Mouse (Mus musculus) bone marrow, adult 2 months (tissue): ENCODE data around the gene Ccdc88b. TPM values are rescaled to one million over a fixed set of nuclear protein-coding genes. Genes with fewer than 3 reads are reported as not detected.
A peak's percentile ranks its signal among the peaks of the same experiment; 100 is the strongest.
"Not testable (repeated sequence)": the region's sequence is repeated elsewhere in the genome, so short reads cannot be mapped to it uniquely, and the experiment has no call there.

Source experiments
- H3K27ac ChIP-seq: fragments of 200-500 bp; 2 replicates; pipeline ENCODE4 v1.5.1; 2012; ENCODE audit warnings: low read depth, mild to moderate bottlenecking, control low read depth, inconsistent platforms, low read length; ENCODE audit not compliant: control insufficient read depth, poor library complexity, insufficient read depth
- H3K4me1 ChIP-seq: fragments of 200-500 bp; 2 replicates; pipeline ENCODE4 v1.6.1; 2011; ENCODE audit warnings: low read length; ENCODE audit not compliant: control insufficient read depth, insufficient read depth
- H3K4me3 ChIP-seq: fragments of 200-500 bp; replicated peaks from 2 replicates; pipeline ENCODE3; 2011; ENCODE audit warnings: mild to moderate bottlenecking, low read depth, low read length, control low read depth; ENCODE audit not compliant: control insufficient read depth
- CTCF ChIP-seq: fragments of 200-500 bp; IDR thresholded peaks from 2 replicates; pipeline ENCODE4 v1.5.1; 2011; ENCODE audit warnings: low read length, control low read depth; ENCODE audit not compliant: control insufficient read depth, insufficient read depth
- POLR2A ChIP-seq: fragments of 200-500 bp; IDR thresholded peaks from 2 replicates; pipeline ENCODE4 v1.6.1; 2011; ENCODE audit warnings: low read depth, mild to moderate bottlenecking, control low read depth, low read length, borderline replicate concordance; ENCODE audit not compliant: control insufficient read depth
- WGBS: fragments of 180-500 bp; shearing (Covaris S2); methylation state at CpG from one replicate; pipeline ENCODE4 v1.1.7; 2018; 5-methylcytosine and 5-hydroxymethylcytosine counted together
- polyA plus RNA-seq: library from polyadenylated mRNA; stranded (reverse); fragments of >200 nt; gene quantifications from 2 replicates; pipeline ENCODE4 v1.2.4, GENCODE M21; 2011; ENCODE audit warnings: low replicate concordance; ENCODE audit not compliant: missing spikeins, insufficient read depth, insufficient read length

The Ccdc88b gene
- polyA plus RNA-seq, result 29.0 and 66.6 TPM in 2 replicates

DNA sequence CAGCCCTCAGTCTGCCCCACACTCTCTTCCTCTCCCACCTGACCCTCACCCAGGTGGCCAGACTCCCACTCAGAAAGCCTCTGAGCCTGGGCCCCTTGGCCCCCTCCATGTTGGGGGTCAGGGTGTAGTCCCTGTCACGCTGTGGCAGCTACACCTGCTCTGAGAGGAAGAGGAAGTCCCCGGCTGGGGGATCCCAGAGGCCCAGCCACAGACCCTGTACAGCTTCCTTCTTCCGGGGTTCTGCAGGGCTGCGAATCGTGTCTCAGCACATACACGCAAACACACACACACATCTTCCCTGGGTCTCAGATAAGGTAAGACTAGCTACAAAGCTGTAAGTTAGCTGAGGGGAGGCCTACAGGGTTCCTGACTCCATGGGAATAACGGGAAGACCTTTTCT is at the start of gene Ccdc88b:
TSS of gene Ccdc88b (minus strand) at position 181 of the 400 bp plus-strand sequence.
- peak within 1 kb of the TSS; percentile 67 for H3K27ac ChIP-seq
- TF ChIP-seq POLR2A (peak; percentile 48; the same call in 1 of the 2 replicates), CTCF (no peak)
- WGBS, result 6% methylated on average over 7 of the region's 7 CpGs
- peak within 1 kb of the TSS; percentile 66 for H3K4me3 ChIP-seq
- H3K4me1 ChIP-seq, result peaks cover 3% of the 10 kb centered on the region

DNA sequence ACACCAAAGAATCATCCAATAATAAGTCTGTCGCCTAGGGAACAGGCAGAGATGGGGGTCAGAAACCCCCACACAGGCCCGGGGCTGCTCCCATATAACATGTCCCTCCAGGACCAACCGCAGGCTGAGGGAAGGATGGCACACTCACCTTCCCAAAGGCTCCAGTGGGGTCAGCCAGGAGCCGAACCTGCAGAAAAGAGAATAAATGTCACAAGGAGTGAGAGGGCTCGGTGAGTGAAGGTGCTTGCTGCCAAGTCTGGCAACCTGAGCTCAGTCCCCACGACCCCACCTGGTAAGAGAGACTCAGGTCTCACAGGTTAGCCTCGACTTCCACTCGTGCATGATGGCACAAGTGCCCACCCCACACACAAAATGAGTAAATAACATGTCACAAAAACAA is 49.1 kb upstream of the Ccdc88b start:
- H3K27ac ChIP-seq, result peak overlapping the region; percentile 58
- no peaks in the 10 kb centered on the region; the same call in 1 of the 2 replicates for H3K4me1 ChIP-seq
- peak overlapping the region; percentile 72 for H3K4me3 ChIP-seq
- 73% methylated on average over 8 of the region's 8 CpGs for WGBS
- TF ChIP-seq CTCF (no peak), POLR2A (no peak)

DNA sequence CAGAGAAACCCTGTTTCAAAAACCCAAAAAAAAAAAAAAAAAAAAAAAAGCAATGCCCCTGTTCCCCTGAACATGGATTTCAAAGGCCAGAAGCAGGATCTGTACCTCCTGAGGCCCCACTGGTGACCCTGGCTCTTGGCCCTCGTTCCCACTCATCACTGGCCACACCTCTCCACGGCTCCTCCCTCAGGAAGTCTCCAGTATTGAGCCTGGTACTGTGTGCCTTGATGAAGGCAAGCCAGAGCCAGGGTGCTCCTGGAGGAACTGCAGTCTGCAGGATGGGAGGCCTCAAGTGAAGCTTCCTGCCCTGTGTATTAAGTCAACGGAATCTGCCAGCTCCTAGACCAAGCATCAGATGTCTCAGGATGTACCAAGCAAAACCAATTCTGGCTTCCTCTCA is 48.2 kb upstream of the Ccdc88b start:
- Histone ChIP-seq H3K4me1 (no peaks in the 10 kb centered on the region; the same call in 1 of the 2 replicates), H3K27ac (no peak overlapping the region), H3K4me3 (no peak overlapping the region)
- TF ChIP-seq POLR2A (no peak), CTCF (no peak)
- 61% methylated on average over 3 of the region's 3 CpGs for WGBS

DNA sequence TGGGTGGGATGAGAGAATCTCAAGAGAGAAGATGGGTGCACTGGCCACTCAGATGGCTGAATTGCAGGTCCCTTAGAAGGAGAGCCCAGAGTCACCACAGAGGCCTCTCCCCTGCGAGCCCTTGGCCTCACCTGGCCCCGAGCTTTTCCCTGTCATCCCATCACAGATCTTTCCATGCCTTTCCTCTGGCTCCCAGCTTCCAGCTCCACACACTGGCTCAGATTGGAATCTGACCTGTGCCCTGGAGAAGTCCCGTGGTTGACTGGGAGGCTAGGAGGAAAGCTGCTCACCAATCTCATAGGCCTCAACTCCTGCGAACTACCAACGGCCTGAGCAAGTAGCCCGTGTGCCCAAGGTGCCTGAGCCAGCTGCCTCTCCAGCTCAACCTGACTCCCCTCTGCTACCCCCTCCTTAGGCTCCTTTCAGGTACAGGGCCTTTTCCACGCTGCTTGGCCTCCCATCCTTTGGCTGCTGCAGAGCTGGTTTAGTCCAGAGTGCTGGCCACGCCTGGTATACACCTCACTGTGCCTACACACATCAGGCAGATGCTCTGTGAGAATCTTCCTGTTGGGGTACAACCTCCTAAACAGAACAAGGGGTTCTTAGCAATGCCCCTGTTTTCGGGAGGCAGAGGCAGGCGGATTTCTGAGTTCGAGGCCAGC is 47.6 kb upstream of the Ccdc88b start:
- Histone ChIP-seq H3K27ac (no peak overlapping the region), H3K4me1 (no peaks in the 10 kb centered on the region; the same call in 1 of the 2 replicates), H3K4me3 (no peak overlapping the region)
- WGBS, result 84% methylated on average over 11 of the region's 11 CpGs
- no peak for TF ChIP-seq CTCF
- TF ChIP-seq POLR2A, result no peak

DNA sequence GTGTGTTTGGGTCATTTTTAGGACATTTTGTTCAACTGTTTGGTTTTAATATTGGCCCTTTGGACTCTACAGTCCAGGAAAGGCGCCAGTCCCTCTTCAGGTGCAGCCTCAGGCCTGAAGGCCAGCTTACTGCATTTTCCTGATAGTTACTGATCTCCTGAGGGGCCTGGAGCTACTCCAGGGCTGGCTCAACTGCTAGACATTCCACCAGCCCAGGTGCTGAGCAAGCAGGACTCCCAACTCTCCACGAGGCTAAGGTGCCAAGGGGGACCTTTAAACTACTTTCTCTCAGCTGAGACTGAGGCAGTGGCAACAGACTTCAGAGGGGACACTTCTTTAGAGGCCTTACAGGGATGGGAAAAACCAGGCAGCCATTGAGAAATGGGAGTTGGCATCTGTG is 46.8 kb upstream of the Ccdc88b start:
- 80% methylated on average over 2 of the region's 2 CpGs for WGBS
- H3K4me1 ChIP-seq, result no peaks in the 10 kb centered on the region; the same call in 1 of the 2 replicates
- no peak overlapping the region for H3K4me3 ChIP-seq
- H3K27ac ChIP-seq, result no peak overlapping the region
- no peak for TF ChIP-seq CTCF
- TF ChIP-seq POLR2A, result no peak

DNA sequence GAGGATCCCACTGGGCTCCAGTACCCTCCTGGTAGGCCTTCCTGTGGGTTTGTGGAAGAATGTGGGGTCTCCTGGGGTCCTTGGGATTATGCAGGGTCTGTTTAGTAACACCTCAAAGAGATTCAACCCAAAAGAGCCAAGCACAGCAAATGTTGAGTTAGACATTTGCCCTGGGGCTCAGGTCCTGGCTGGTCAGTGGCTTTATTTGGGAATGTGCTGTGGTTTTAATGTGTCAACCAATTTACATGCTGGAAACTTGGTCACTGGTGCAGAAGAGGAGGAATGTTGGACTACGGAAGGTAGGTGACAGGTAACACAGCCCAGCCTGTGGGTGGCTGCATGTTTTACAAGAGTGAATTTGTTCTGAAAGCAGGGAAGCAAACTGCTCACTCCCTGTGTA is 45.0 kb upstream of the Ccdc88b start:
- Histone ChIP-seq H3K4me1 (no peaks in the 10 kb centered on the region; the same call in 1 of the 2 replicates), H3K4me3 (no peak overlapping the region), H3K27ac (no peak overlapping the region)
- WGBS, result 88% methylated on average over 1 of the region's 1 CpGs
- no peak for TF ChIP-seq CTCF
- TF ChIP-seq POLR2A, result no peak

DNA sequence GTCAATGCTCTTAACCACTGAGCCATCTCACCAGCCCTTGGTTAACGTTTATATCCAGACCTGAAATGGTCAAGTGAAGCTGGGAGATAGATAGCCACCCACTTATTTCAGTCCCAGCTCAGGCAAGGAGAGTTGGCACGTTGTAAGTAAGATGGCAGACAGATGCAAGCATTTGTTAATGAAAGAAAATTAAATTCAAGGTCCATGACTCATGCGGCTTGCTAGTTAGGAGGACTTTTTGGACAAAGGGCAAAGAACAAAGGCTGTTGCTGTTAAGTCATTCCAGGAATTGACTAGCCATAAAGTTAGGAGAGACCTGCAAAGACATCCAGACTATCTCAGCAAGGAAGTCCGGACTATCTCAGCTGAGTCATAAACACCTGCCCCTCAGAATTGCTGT is 41.6 kb upstream of the Ccdc88b start:
- Histone ChIP-seq H3K4me3 (no peak overlapping the region), H3K4me1 (no peaks in the 10 kb centered on the region), H3K27ac (no peak overlapping the region)
- 78% methylated on average over 4 of the region's 4 CpGs for WGBS
- TF ChIP-seq CTCF (no peak), POLR2A (no peak)

DNA sequence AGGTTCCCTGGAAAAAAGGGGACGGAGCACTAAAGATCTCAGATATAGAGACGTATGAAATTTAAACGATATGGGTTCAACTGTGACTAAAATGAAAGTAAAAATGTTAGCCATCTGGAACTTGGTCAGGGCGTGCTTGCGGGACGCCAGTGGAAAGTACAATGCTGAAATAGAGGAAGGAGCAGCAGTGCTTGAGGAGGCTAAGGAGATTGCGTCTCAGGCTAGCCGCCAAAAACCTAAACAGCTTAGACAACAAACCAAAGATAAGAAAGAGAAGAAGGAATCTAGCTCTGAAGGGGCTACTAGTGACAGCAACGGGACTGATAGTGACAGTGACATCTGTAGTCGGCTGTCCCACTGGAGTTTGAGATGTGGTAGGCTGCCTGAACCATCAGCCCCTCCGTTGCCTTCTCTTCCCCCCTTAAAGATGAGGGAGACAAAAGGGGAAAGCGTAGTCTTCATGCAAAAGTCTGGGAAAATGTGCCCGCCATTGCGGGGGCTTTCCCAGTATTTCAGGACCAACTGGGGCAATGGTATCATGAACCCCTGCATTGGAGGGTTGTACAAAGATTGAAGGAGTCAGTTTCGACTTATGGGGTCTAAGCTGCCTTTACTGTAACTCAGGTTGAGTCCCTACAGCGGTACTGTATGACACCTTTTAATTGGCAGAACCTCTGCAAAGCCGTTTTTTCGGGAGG is 37.7 kb upstream of the Ccdc88b start:
- H3K4me1 ChIP-seq, H3K27ac ChIP-seq: not testable (repeated sequence)
- WGBS, result 43% methylated on average over 18 of the region's 18 CpGs
- H3K4me3 ChIP-seq, result peak overlapping the region; percentile 39
